ENCODE assay signal across 16 mouse cellular contexts in genomic region chr19:28203719-28204118, GRCm38 (mm10).
"Had no signal": no experiment of that assay in that cellular context is flagged by ENCODE, and none has a peak within 500 bp of the region (broad histone marks: within the 10 kb centered on the region; RNA-seq: fewer than 3 reads in every experiment).

No protein-coding gene starts in this region.

- ATAC-seq: midbrain, embryonic 13.5 days had no signal

- H3K4me1 ChIP-seq: limb, embryonic 12.5 days; megakaryocyte, embryonic 14.5 days; midbrain, embryonic 13.5 days; neural tube, embryonic 15.5 days had no signal

- H3K36me3 ChIP-seq: limb, embryonic 12.5 days; midbrain, embryonic 13.5 days; neural tube, embryonic 15.5 days had no signal

- H3K4me2 ChIP-seq: limb, embryonic 12.5 days; midbrain, embryonic 13.5 days; neural tube, embryonic 15.5 days had no signal

- H3K4me3 ChIP-seq: limb, embryonic 12.5 days; megakaryocyte, embryonic 14.5 days; midbrain, embryonic 13.5 days; myocyte; neural tube, embryonic 15.5 days had no signal

- H3K27ac ChIP-seq: kidney, postnatal 0 days; limb, embryonic 12.5 days; liver, embryonic 14.5 days; midbrain, embryonic 13.5 days; neural tube, embryonic 15.5 days had no signal

- H3K9me3 ChIP-seq: limb, embryonic 12.5 days; midbrain, embryonic 13.5 days; neural tube, embryonic 15.5 days had no signal

- DNase-seq: kidney, adult 11 months; kidney, adult 9 months; kidney, postnatal 36 days; liver; lung, adult 18-20 months; lung, postnatal 10 days; lung, postnatal 4 days; thymus, adult 18-20 months; thymus, postnatal 14 days had no signal

- H3K9ac ChIP-seq: limb, embryonic 12.5 days; liver, embryonic 14.5 days; midbrain, embryonic 13.5 days; neural tube, embryonic 15.5 days had no signal

- H3K27me3 ChIP-seq: limb, embryonic 12.5 days; megakaryocyte, embryonic 14.5 days; midbrain, embryonic 13.5 days; neural tube, embryonic 15.5 days had no signal
